Mouse (Mus musculus): ENCODE measurements around the gene Cacna2d3.

Cacna2d3 gene

GRCm38 (mm10) chr14:29485416-29485815 lies 236.2 kb downstream of the Cacna2d3 start:
- DNase-seq: peak; percentile 19 to 38

GRCm38 (mm10) chr14:29478403-29478983 lies 243.2 kb downstream of the Cacna2d3 start:
- DNase-seq: no peak

DNA sequence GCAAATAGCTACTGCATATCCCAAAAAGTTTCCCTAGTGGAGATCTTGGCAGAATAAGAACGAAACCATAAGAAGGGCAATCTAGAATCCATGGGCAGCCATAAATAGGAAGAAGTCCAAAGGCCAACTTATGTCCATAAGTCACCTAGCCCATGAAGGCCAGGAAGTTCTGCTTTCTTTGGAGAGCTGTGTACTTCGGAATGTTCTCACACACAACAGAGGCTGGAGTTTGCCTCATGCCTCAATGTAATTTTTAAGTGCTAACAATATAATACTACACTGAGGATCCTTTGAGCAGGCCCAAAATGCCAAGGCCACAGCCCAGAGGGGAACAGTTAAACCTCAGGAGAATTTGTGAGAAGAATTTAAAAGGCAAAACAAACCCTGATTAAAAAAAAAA lies 257.4 kb downstream of the Cacna2d3 start:
- no peak for DNase-seq

DNA sequence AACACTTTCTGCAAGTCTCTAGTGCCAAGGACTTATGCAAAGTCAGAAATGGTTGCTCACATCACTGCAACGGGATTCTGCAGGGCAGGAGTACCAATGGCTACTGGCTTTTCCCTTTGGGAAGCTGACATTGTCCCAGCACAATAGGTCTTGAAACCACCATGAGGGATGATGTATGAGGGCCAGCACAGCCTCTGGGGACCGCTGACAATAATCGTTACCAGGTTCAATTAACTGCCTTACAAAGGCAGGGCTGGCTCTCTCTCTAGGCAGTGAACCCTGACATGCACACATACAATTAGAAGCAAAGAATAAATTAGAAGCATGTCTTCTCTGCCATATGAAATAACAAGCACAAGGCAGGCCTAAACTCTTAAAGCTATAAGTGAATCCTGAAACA lies 272.5 kb downstream of the Cacna2d3 start:
- DNase-seq: no peak

GRCm38 (mm10) chr14:29443091-29444026 lies 278.3 kb downstream of the Cacna2d3 start:
- DNase-seq: peak; percentile 49 to 69

DNA sequence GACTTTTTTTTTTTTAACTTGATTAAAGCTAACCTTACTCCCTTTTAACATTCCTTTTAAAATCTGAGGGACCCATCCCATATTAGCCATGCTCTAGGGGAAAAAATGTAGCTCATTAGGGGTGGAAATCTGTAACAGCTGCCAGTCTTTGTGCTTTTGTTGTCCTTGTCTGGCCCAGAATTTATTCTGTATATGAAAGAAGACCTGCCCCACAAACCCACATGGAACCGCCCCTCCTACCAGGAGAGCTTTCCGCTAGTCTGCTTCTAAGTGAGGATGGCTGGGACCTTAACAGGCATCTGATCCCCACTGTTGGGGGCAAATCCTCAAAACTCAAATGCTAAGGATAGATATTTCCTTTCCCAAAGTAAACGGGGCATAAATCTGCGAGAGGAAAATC lies 279.2 kb downstream of the Cacna2d3 start:
- DNase-seq: no peak

DNA sequence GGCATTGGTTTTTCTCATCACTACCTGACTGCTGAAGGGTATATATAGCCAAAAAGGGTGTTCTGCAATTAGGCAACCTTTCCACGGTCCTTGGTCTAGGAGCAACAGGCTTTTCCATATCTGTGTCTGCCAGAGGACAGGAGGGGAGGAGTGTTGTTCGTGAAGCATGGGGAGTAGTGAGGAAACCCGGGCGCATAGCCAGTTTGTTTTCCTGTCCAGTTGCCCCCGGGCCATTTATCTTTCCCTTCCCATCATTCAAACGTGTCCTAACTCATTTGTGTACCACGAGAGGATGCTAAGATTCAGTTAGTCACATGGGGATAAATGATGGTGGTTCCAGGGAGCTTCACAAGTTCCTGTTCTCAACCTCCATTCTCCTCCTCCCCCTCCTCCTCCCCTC lies 283.0 kb downstream of the Cacna2d3 start:
- no peak for DNase-seq

DNA sequence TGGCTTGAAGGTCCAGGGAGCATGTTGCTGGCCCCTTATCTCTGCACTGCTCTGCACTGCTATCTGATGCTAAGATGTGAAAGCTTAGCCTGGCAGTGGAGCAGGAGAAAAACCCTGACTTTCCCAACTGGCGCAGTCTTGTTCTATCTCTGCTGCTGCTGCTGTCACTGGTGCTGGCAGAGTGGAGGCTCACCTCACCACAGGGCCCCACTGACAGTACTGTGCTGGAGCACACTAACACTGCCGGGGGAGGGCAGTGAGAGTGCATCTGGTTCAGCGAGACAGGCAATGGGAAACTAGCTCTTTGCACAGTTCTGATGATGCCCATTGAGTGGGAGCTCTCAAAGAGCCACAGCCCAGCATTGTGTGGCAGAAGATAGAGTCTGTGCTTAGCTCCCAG lies 283.4 kb downstream of the Cacna2d3 start:
- no peak for DNase-seq

- DNase-seq: no peak
Observed at GRCm38 (mm10) chr14:29435203-29435602, 286.5 kb downstream of the Cacna2d3 start.

- no peak for DNase-seq
Observed at GRCm38 (mm10) chr14:29433716-29434115, 287.9 kb downstream of the Cacna2d3 start.

DNA sequence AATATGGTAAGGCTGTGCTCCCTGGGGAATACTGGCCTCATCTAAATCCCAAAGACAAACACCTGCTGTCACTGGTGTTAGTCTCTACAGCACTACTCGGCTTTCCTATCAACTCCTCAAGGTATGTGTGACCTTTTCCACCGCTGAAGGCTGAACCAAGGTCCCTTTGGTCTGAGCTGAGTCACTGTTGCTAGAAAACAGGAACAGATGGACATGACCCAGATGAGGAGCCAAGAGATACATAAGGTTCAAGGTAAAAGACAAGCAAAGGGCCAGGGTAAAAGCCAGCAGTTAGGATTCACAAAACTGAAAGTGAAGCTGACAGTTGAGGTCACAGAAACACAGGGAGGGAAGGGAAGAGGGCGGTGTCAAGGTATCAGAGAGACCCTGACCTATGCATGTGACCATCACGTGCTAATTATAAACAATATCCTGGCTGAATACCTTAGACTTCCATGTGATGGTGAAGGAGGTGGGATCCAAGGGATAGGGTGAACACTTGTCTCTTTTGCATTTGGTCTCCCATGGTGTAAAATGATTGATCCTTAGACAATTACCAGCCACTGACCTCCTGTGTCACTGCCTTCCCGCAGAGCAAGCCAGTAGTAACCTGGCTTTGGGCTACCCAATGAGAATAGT lies 288.5 kb downstream of the Cacna2d3 start:
- DNase-seq: peak in 1 of 2 experiments; percentile 10

DNA sequence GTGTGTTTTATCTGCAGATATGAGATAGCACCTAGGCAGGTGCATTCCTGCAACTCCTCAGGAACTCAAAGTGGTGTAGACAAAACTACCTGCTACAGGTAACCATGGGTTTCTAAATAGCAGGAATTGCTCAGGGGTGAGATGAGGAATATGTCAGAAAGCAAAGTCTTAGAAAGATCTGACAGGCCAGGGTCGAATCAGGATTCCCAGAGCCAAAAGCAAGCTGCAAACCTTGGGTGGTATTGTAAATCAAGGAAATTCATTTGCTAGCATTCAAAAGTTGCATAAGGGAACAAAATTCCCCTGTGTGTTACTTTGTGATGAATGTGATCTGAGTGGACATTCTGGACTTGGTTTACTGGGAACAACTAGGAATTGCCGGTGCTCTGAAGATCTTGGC lies 291.9 kb downstream of the Cacna2d3 start:
- DNase-seq: no peak

GRCm38 (mm10) chr14:29425666-29426065 lies 296.0 kb downstream of the Cacna2d3 start:
- DNase-seq: no peak

- DNase-seq: no peak
Observed at GRCm38 (mm10) chr14:29425208-29425607, 296.5 kb downstream of the Cacna2d3 start.

GRCm38 (mm10) chr14:29405878-29406165 lies 315.8 kb downstream of the Cacna2d3 start:
- DNase-seq: no peak

DNA sequence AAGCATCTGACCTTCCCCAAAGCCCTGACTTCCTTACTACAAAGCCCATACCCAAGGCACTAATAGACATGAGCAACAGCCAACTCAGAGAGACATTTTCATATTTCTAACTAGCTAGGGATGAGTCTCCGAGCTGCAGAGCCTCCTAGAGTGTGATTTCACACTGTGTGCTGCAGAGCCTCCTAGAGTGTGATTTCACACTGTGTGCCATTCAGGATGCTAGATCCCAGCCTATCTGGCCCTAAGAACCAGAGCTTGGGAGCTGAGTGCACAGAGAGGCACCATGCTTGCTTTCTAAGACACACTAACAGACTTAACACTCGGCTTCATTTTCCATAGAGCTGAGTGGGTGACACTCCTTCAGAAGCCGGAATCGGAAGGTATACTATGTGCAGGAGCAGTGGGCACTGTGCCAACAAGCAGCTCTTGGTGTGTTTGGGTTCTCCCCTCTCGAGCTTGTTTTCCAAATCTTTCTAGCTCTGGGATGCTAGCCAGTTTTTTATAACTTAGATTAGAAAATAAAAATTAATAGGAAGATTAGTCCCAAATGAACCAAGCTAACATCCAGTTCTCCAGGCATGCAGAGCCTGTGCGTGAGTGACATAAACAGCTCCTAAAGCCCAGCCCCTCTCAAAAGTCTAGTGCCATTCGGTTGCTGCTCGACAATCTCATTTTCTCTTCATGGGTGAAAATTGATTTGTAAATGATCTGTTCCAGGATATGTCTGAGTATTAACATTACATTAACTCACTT lies 316.4 kb downstream of the Cacna2d3 start:
- DNase-seq: peak in 1 of 2 experiments; percentile 6

DNA sequence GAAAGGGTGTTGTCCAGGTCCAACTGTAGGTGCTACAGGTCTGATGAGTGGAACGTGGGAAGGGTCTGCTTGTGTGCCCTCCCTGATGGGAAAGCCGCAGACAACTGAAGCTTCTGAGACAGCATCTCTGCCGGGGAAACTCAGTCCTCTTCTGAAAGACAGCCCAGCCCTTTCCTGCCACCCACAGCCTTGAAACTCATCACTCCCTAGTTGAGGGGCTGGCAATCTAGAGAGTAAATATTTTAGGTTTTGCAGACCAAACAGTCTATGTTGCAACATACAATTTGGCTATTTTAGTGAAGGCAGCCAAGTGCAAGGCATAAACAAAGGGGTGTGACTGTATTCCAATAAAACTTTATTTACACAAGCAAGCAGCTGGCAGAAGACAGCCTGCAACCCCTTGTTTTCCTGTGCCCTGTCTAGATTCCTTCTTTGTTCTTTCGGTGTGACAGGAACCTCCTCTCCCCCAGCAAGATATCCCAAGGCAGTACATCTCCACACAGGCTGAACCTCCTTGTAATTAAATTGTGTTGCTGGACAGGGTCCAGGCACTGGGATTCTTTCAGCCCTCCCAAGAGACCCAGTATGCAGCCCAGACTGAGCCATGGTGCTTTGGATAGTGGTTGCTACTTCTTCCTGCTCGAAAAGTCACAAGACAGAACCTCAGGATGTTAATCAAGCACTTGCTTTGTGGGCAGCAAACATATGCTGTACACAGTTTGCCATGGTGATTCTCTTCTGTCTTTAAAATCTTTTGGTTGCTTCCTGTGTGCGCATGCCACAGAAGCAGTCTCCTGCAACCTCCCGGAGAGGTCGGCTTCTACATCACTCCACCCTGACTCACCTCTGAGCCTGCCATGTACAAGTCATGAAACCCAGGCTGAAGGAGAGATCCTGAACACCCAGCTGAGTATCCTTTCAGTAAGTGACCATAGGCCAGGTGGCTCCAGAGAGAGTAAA lies 317.5 kb downstream of the Cacna2d3 start:
- DNase-seq: no peak

- no peak for DNase-seq
Observed at GRCm38 (mm10) chr14:29402471-29402870, 319.2 kb downstream of the Cacna2d3 start.

- no peak for DNase-seq
Observed at GRCm38 (mm10) chr14:29393786-29394185, 327.9 kb downstream of the Cacna2d3 start.

DNA sequence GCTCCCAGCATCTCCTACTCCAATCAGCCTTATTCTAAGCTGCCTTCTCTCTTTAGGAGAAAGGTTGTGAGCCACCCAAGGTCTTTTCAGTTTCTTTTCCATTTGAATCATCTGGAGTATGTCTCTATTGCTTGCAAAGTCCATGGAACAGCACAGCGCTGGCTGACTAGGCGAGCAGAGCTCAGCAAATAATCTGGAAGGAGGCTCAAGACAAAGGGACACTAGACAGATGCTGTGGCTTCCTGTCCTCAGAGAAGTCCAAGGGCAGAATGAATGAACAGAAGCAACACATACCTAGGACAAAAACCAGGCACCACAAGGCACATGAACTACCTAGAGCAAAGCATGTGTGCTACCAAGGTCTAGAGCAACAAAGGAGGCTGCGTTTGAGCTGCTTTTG lies 328.8 kb downstream of the Cacna2d3 start:
- DNase-seq: no peak

DNA sequence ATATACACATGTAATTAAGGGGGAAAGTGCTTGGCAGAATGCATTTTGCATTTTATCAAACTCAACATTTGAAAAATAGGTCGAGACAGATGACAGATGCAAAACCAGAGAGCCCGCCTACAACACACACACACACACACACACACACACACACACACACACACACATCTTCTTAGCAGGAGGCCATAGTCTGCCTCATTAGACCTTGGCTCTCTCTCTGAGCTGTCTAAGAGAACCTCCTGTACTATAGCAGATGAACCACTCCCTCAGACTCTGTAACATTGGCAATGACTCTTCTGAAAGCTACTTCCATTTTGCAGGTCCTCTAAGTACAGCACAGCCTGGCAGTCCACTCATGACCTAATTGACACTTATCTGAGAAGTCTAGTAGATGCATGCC lies 330.2 kb downstream of the Cacna2d3 start:
- no peak for DNase-seq

DNA sequence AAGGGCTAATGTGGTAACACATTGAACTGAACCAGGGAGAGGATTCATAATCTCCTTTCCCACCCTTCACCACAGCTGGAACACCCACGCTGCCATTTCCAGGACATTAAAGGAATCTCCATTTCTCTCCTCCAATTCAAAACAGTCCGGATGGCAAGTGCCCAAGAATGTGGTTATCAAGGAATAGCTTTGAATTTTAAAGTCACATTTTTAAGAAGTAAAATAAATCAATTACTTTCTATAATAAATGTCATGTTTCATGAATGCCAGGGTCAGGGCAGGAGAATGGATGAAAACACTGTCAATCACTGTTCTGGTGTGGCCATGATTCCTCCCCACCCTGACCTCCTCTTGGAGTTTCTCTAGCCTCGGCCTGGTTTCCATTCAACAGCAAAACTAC lies 333.9 kb downstream of the Cacna2d3 start:
- no peak for DNase-seq

Measured in cerebellum, adult 18-20 months (tissue).